Comparison of ENCODE assay signal across 10 mouse cellular contexts in genomic region chr14:56572546-56572945, GRCm38 (mm10). TPM values are rescaled to one million over a fixed set of nuclear protein-coding genes. Genes with fewer than 3 reads are reported as not detected.
DNase-seq lines count a peak whose midpoint lies in the region; ATAC-seq and TF ChIP-seq lines count a peak whose summit lies in the region.
"Had no signal": no experiment of that assay in that cellular context is flagged by ENCODE, and none has a peak within 500 bp of the region (broad histone marks: within the 10 kb centered on the region; RNA-seq: fewer than 3 reads in every experiment).

No protein-coding gene starts in this region.

- no peak for TF ChIP-seq EP300 in CH12.LX (IDR thresholded peaks at IDR 0.05; ENCODE audit: low read length)

- intact Hi-C loops in gastrocnemius, postnatal 14 days (cut with DNase I; ENCODE audit: low total_unique reads): no loop called here

- in situ Hi-C loops in CH12.LX (cut with MboI; ENCODE audit: low pct_ligation_motif_present, low pct_unique_long_range_greater_than_20kb, low sequenced_read_pairs): no loop called here

- H3K4me2 ChIP-seq in heart, embryonic 12.5 days: no peak overlapping the region
- H3K4me2 ChIP-seq in CH12.LX (ENCODE audit: insufficient read depth, low read depth, poor library complexity, severe bottlenecking): peak overlapping the region; percentile 70; the same call in 1 of the 2 replicates
- H3K4me2 ChIP-seq in hindbrain, embryonic 12.5 days (replicated peaks): peak overlapping the region; percentile 63
- peak overlapping the region; percentile 43 for H3K4me2 ChIP-seq in midbrain, embryonic 11.5 days

- no peak overlapping the region for H3K9ac ChIP-seq in heart, embryonic 12.5 days
- peak overlapping the region; percentile 55; the same call in 1 of the 2 replicates for H3K9ac ChIP-seq in CH12.LX (ENCODE audit: insufficient read depth, low read depth)
- H3K9ac ChIP-seq in hindbrain, embryonic 12.5 days: no peak overlapping the region
- H3K9ac ChIP-seq in midbrain, embryonic 11.5 days (ENCODE audit: low read length): no peak overlapping the region

- H3K36me3 ChIP-seq in heart, embryonic 12.5 days: peaks cover 6% of the 10 kb centered on the region; the same call in 1 of the 2 replicates
- H3K36me3 ChIP-seq in CH12.LX (replicated peaks in 1 of 2; ENCODE audit: control insufficient read depth in 1 of 2, insufficient read depth in 1 of 2, low read length in 1 of 2): peaks cover 3 to 14% of the 10 kb centered on the region in 2 experiments
- no peaks in the 10 kb centered on the region for H3K36me3 ChIP-seq in hindbrain, embryonic 12.5 days
- no peaks in the 10 kb centered on the region for H3K36me3 ChIP-seq in midbrain, embryonic 11.5 days (ENCODE audit: control insufficient read depth, insufficient read depth, low read length)

- no peak for TF ChIP-seq CTCF in CH12.LX (conservative IDR thresholded peaks at IDR 0.05 in 1 of 2, IDR thresholded peaks at IDR 0.05 in 1 of 2; ENCODE audit: low read depth in 2 of 2, low read length in 2 of 2)

- H3K9me3 ChIP-seq in heart, embryonic 12.5 days (replicated peaks): no peaks in the 10 kb centered on the region
- H3K9me3 ChIP-seq in CH12.LX (replicated peaks; ENCODE audit: low read length): no peaks in the 10 kb centered on the region
- no peaks in the 10 kb centered on the region for H3K9me3 ChIP-seq in hindbrain, embryonic 12.5 days (replicated peaks)
- H3K9me3 ChIP-seq in midbrain, embryonic 11.5 days (ENCODE audit: control insufficient read depth, low read length): no peaks in the 10 kb centered on the region

- H3K4me1 ChIP-seq in heart, embryonic 12.5 days (replicated peaks): peaks cover 10% of the 10 kb centered on the region; the same call in 1 of the 2 replicates
- H3K4me1 ChIP-seq in CH12.LX (ENCODE audit: control insufficient read depth in 1 of 2, insufficient read depth in 2 of 2): peaks cover 5 to 47% of the 10 kb centered on the region in 2 experiments
- peaks cover 17% of the 10 kb centered on the region for H3K4me1 ChIP-seq in hindbrain, embryonic 12.5 days
- H3K4me1 ChIP-seq in midbrain, embryonic 11.5 days (ENCODE audit: control insufficient read depth, insufficient read depth, low read length): peaks cover 6% of the 10 kb centered on the region

- no peak overlapping the region for H3K4me3 ChIP-seq in heart, embryonic 12.5 days
- H3K4me3 ChIP-seq in CH12.LX (replicated peaks in 1 of 3; ENCODE audit: low read depth in 2 of 3, low read length in 2 of 3, poor library complexity in 1 of 3): no peak overlapping the region
- H3K4me3 ChIP-seq in hindbrain, embryonic 12.5 days: peak overlapping the region; percentile 54; the same call in 1 of the 2 replicates
- H3K4me3 ChIP-seq in midbrain, embryonic 11.5 days (ENCODE audit: low read depth, low read length): no peak overlapping the region

- no peak for TF ChIP-seq POLR2A in CH12.LX (IDR thresholded peaks at IDR 0.05; ENCODE audit: low read depth, low read length)

- no peak overlapping the region for H3K27ac ChIP-seq in heart, embryonic 12.5 days (ENCODE audit: poor library complexity, severe bottlenecking)
- H3K27ac ChIP-seq in CH12.LX (ENCODE audit: insufficient read depth, low read depth): no peak overlapping the region
- H3K27ac ChIP-seq in hindbrain, embryonic 12.5 days: no peak overlapping the region
- H3K27ac ChIP-seq in midbrain, embryonic 11.5 days (ENCODE audit: low read depth, low read length): no peak overlapping the region

- dilution Hi-C loops in CH12.LX (cut with MboI; ENCODE audit: extremely low pct_ligation_motif_present, extremely low pct_unique_long_range_greater_than_20kb, low sequenced_read_pairs): no loop called here

- H3K79me2 ChIP-seq in CH12.LX (replicated peaks; ENCODE audit: control insufficient read depth, extremely low read depth, insufficient read depth, poor library complexity, severe bottlenecking): peaks cover 20% of the 10 kb centered on the region

- no peaks in the 10 kb centered on the region for H3K27me3 ChIP-seq in heart, embryonic 12.5 days (replicated peaks)
- no peaks in the 10 kb centered on the region for H3K27me3 ChIP-seq in CH12.LX (replicated peaks)
- H3K27me3 ChIP-seq in hindbrain, embryonic 12.5 days: 0 out of 2 replicates have a peak, but pooled peaks cover 2% of the 10 kb centered on the region
- H3K27me3 ChIP-seq in midbrain, embryonic 11.5 days (ENCODE audit: control insufficient read depth, insufficient read depth, low read length): no peaks in the 10 kb centered on the region

- ATAC-seq in heart, embryonic 12.5 days (ENCODE audit: insufficient number of reproducible peaks, low FRiP score): no peak
- ATAC-seq in hindbrain, embryonic 12.5 days (ENCODE audit: low FRiP score): no peak
- no peak for ATAC-seq in midbrain, embryonic 11.5 days (ENCODE audit: low FRiP score)

- TF ChIP-seq RAD21 in CH12.LX (IDR thresholded peaks at IDR 0.05; ENCODE audit: low read depth, low read length): no peak

- WGBS in heart, embryonic 12.5 days: 78% methylated on average over 2 of the region's 2 CpGs
- 82% methylated on average over 2 of the region's 2 CpGs for whole genome bisulfite sequencing in hindbrain, embryonic 12.5 days
- WGBS in midbrain, embryonic 11.5 days: 73% methylated on average over 2 of the region's 2 CpGs

- peak; percentile 78 for DNase-seq in heart, adult 11 months
- DNase-seq in CH12.LX (ENCODE audit: extremely low read depth): no peak
- peak; percentile 84 for DNase-seq in midbrain, embryonic 11.5 days (ENCODE audit: low spot score, missing footprints)
- no peak for DNase-seq in thymus, postnatal 4 days
- DNase-seq in gastrocnemius, postnatal 14 days: no peak
- DNase-seq in lung, postnatal 14 days: no peak
- DNase-seq: heart, adult 18-20 months; layer of hippocampus, postnatal 36 days had no signal

TF ChIP-seq in CH12.LX, 34 proteins besides CTCF, POLR2A, EP300 and RAD21:
- TF ChIP-seq ZNF384 (IDR thresholded peaks at IDR 0.05; ENCODE audit: low read depth, low read length): no peak

RNA-seq across cellular contexts. Expression of gene Cenpj, which starts 2.7 kb away (rescaled TPM):
- 10.7 and 12.8 TPM in 2 replicates for polyA plus RNA-seq in heart, embryonic 12.5 days (2016; fragmentation: Nextera tagmentation; extraction: Ambion mirVana)
- 7.8 and 8.6 TPM in 2 replicates for total RNA-seq in CH12.LX (2012; rRNA removed)
- 2.4 and 3.1 TPM in 2 replicates for total RNA-seq in CH12.LX (2014; rRNA removed)
- polyA plus RNA-seq in CH12.LX (2012; ENCODE audit: insufficient read length, low read depth): 10.8 and 12.3 TPM in 2 replicates
- 16.5 and 16.8 TPM in 2 replicates for polyA plus RNA-seq in hindbrain, embryonic 12.5 days (2016; fragmentation: Nextera tagmentation; extraction: Ambion mirVana)
- 24.4 and 26.6 TPM in 2 replicates for polyA plus RNA-seq in midbrain, embryonic 11.5 days (2014; fragmentation: Nextera tagmentation; extraction: Ambion mirVana)
- 1 to 10 TPM; 1.9 to 3.1 TPM for total RNA-seq in gastrocnemius, postnatal 14 days (2021)

RNA-seq across cellular contexts. Expression of gene Parp4, which starts 2.9 kb away (rescaled TPM):
- polyA plus RNA-seq in heart, embryonic 12.5 days (2016; fragmentation: Nextera tagmentation; extraction: Ambion mirVana): 9.9 and 12.3 TPM in 2 replicates
- total RNA-seq in CH12.LX (2012; rRNA removed): 6.8 and 10.2 TPM in 2 replicates
- 5.6 and 6.1 TPM in 2 replicates for total RNA-seq in CH12.LX (2014; rRNA removed)
- polyA plus RNA-seq in CH12.LX (2012; ENCODE audit: insufficient read length, low read depth): 11.3 and 13.0 TPM in 2 replicates
- 1.7 and 2.2 TPM in 2 replicates for polyA plus RNA-seq in hindbrain, embryonic 12.5 days (2016; fragmentation: Nextera tagmentation; extraction: Ambion mirVana)
- 1.3 and 1.5 TPM in 2 replicates for polyA plus RNA-seq in midbrain, embryonic 11.5 days (2014; fragmentation: Nextera tagmentation; extraction: Ambion mirVana)
- 10 to 100 TPM in 1 of 2 experiments, 1 to 10 TPM in 1; 9.5 to 10.5 TPM for total RNA-seq in gastrocnemius, postnatal 14 days (2021)

Comparison
In these comparisons a context has a peak if more than half of its experiments do, and no peak if none do; other contexts are left out.
1. DNase-seq: peak in heart, adult 11 months (single experiment) and midbrain, embryonic 11.5 days (single experiment); none in CH12.LX (single experiment), thymus, postnatal 4 days (single experiment), gastrocnemius, postnatal 14 days (single experiment) and lung, postnatal 14 days (single experiment).